Mouse (Mus musculus): ENCODE results near the gene Tfap4. TPM values are rescaled to one million over a fixed set of nuclear protein-coding genes. Genes with fewer than 3 reads are reported as not detected.

The Tfap4 gene
- polyA plus RNA-seq, 1 experiment: 5.0 TPM

DNA sequence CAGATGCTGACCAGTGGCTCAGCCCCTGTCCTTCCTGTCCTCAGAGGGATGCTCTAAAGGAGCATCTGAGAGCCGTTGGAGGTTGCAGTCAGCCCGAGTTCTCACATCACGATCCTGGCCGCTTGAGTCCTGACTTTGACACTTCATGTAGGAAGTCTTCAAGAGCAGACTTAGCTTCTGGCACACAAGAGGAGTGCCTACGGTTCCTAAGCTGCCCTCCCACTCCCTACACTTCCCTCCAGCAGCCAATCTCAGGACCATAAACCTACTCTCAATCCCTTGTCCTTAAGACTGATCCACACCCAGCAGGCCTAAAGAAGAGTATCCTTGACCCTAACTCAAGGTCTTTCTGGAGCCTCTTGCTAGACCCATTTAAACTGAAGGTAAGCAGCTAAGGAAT is 63.8 kb downstream of the Tfap4 start:
- TF ChIP-seq POLR2A (IDR thresholded peaks at IDR 0.05; ENCODE audit: extremely low read depth, insufficient read depth, low read length) (no peak), CTCF (IDR thresholded peaks at IDR 0.05; ENCODE audit: extremely low read depth, insufficient read depth, low read length) (no peak)
- Histone ChIP-seq H3K27ac (ENCODE audit: insufficient read depth, low read length) (no peak overlapping the region), H3K4me3 (ENCODE audit: insufficient read depth, low read length) (no peak overlapping the region), H3K4me1 (ENCODE audit: control insufficient read depth, insufficient read depth, low read length) (no peaks in the 10 kb centered on the region)

Other genes starting within 250 kb of the Tfap4 start
- gene Adcy9, start 139.4 kb downstream of the Tfap4 start, polyA plus RNA-seq (2012; rRNA removed): 29.7 and 33.1 TPM in 2 replicates
- 7.4 and 9.6 TPM in 2 replicates for gene Srl, start 18.0 kb downstream of the Tfap4 start, polyA plus RNA-seq (2012; rRNA removed)
- 17.3 and 22.1 TPM in 2 replicates for gene Glis2, start 34.9 kb upstream of the Tfap4 start, polyA plus RNA-seq (2012; rRNA removed)
- gene Pam16, start 65.1 kb upstream of the Tfap4 start, polyA plus RNA-seq (2012; rRNA removed): 99.3 and 101 TPM in 2 replicates
- 10.1 and 11.2 TPM in 2 replicates for gene Vasn, start 80.1 kb upstream of the Tfap4 start, polyA plus RNA-seq (2012; rRNA removed)
- gene Dnaja3, start 80.1 kb upstream of the Tfap4 start, polyA plus RNA-seq (2012; rRNA removed): 48.8 and 50.6 TPM in 2 replicates
- gene Coro7, start 119.9 kb upstream of the Tfap4 start, polyA plus RNA-seq (2012; rRNA removed): 103 and 104 TPM in 2 replicates
- 25.5 and 25.7 TPM in 2 replicates for gene Nmral1, start 159.5 kb upstream of the Tfap4 start, polyA plus RNA-seq (2012; rRNA removed)
- 108 TPM in 2 replicates for gene Hmox2, start 166.5 kb upstream of the Tfap4 start, polyA plus RNA-seq (2012; rRNA removed)
- 203 and 214 TPM in 2 replicates for gene Cdip1, start 230.4 kb upstream of the Tfap4 start, polyA plus RNA-seq (2012; rRNA removed)